Mouse (Mus musculus) ES-Bruce4 (cell line): Measurements from ENCODE around the gene Elf2.

Experiments
- CTCF ChIP-seq: IDR thresholded peaks from one replicate; pipeline ENCODE4 v1.8.1; 2011; ENCODE audit warnings: low read depth, low read length
- EP300 ChIP-seq: IDR thresholded peaks from 2 replicates; pipeline ENCODE4 v1.6.1; 2011; ENCODE audit warnings: low read depth, low read length; ENCODE audit not compliant: insufficient read depth
- POLR2A ChIP-seq: IDR thresholded peaks from one replicate; pipeline ENCODE4 v1.8.1; 2011; ENCODE audit warnings: low read length; ENCODE audit not compliant: insufficient read depth

GRCm38 (mm10) chr3:51323006-51323405, 17.5 kb downstream of the Elf2 start:
- TF ChIP-seq EP300 (no peak), CTCF (no peak), POLR2A (no peak)
